Mouse (Mus musculus) CD4-positive helper T cell, adult 2 months (primary cell): ENCODE results near the gene S1pr1.

ENCODE experiments used
- DNase-seq: peaks from one replicate; pipeline ENCODE4 v3.0.0-alpha.2; 2012; ENCODE audit warnings: low read depth, missing footprints, low spot score

S1pr1 gene

GRCm38 (mm10) chr3:115714671-115715651, at the start of gene S1pr1:
Gene S1pr1 (minus strand): TSS chr3:115715072.
- peak; percentile 91 for DNase-seq

GRCm38 (mm10) chr3:115763292-115763691, 48.4 kb upstream of the S1pr1 start:
- no peak for DNase-seq

GRCm38 (mm10) chr3:115762841-115763240, 48.0 kb upstream of the S1pr1 start:
- DNase-seq: no peak

- no peak for DNase-seq
Measured at GRCm38 (mm10) chr3:115759659-115760058, 44.8 kb upstream of the S1pr1 start.

GRCm38 (mm10) chr3:115758455-115758912, 43.6 kb upstream of the S1pr1 start:
- peak; percentile 82 for DNase-seq

GRCm38 (mm10) chr3:115754466-115754865, 39.6 kb upstream of the S1pr1 start:
- DNase-seq: peak; percentile 55

GRCm38 (mm10) chr3:115750369-115750768, 35.5 kb upstream of the S1pr1 start:
- DNase-seq: no peak

- no peak for DNase-seq
Measured at GRCm38 (mm10) chr3:115748289-115748989, 33.6 kb upstream of the S1pr1 start.

GRCm38 (mm10) chr3:115746511-115746910, 31.6 kb upstream of the S1pr1 start:
- DNase-seq: no peak

GRCm38 (mm10) chr3:115745088-115745487, 30.2 kb upstream of the S1pr1 start:
- no peak for DNase-seq

- DNase-seq: no peak
Measured at GRCm38 (mm10) chr3:115738524-115738923, 23.7 kb upstream of the S1pr1 start.

GRCm38 (mm10) chr3:115737785-115738318, 23.0 kb upstream of the S1pr1 start:
- no peak for DNase-seq

- DNase-seq: no peak
Measured at GRCm38 (mm10) chr3:115735540-115735939, 20.7 kb upstream of the S1pr1 start.

- DNase-seq: peak; percentile 34
Measured at GRCm38 (mm10) chr3:115734841-115735240, 20.0 kb upstream of the S1pr1 start.

- DNase-seq: peak; percentile 27
Measured at GRCm38 (mm10) chr3:115730336-115730735, 15.5 kb upstream of the S1pr1 start.

GRCm38 (mm10) chr3:115729187-115729586, 14.3 kb upstream of the S1pr1 start:
- DNase-seq: peak; percentile 90

GRCm38 (mm10) chr3:115728211-115728610, 13.3 kb upstream of the S1pr1 start:
- DNase-seq: peak; percentile 52

GRCm38 (mm10) chr3:115718886-115719285, 4.0 kb upstream of the S1pr1 start:
- no peak for DNase-seq

- peak; percentile 68 for DNase-seq
Measured at GRCm38 (mm10) chr3:115715900-115716515, 1.1 kb upstream of the S1pr1 start.

GRCm38 (mm10) chr3:115714049-115714435, 830 bp downstream of the S1pr1 start:
- DNase-seq: no peak

GRCm38 (mm10) chr3:115713417-115714048, 1.3 kb downstream of the S1pr1 start:
- peak; percentile 58 for DNase-seq
